Mouse (Mus musculus) liver, embryonic 11.5 days (tissue): ENCODE measurements around the gene Alox12. TPM values are rescaled to one million over a fixed set of nuclear protein-coding genes. Genes with fewer than 3 reads are reported as not detected.
A peak's percentile ranks its signal among the peaks of the same experiment; 100 is the strongest.

Experiments used
- ATAC-seq: fragments of 200-750 bp; cut with Nextera tagmentation; replicated peaks from 2 replicates; pipeline ENCODE4 v1.8.0; 2017; ENCODE audit warnings: moderate number of reproducible peaks, mild to moderate bottlenecking, moderate TSS enrichment, moderate library complexity; ENCODE audit not compliant: low FRiP score
- DNase-seq: peaks from one replicate; pipeline ENCODE4 v3.0.0-alpha.2; 2017; ENCODE audit warnings: low spot score
- H3K27ac ChIP-seq: fragments of 300-500 bp; sonication (generic); 2 replicates; pipeline ENCODE4 v1.5.1; 2014; ENCODE audit warnings: mild to moderate bottlenecking, low read depth, low read length, control low read depth
- H3K27me3 ChIP-seq: fragments of 300-500 bp; sonication (generic); replicated peaks from 2 replicates; pipeline ENCODE4 v1.6.1; 2014; ENCODE audit warnings: low read length, mixed read lengths; ENCODE audit not compliant: control insufficient read depth, insufficient read depth
- H3K36me3 ChIP-seq: fragments of 300-500 bp; sonication (generic); 2 replicates; pipeline ENCODE4 v1.6.1; 2014; ENCODE audit warnings: mild to moderate bottlenecking, low read length, moderate library complexity, mixed read lengths; ENCODE audit not compliant: control insufficient read depth, insufficient read depth
- H3K4me1 ChIP-seq: fragments of 300-500 bp; sonication (generic); replicated peaks from 2 replicates; pipeline ENCODE4 v1.6.1; 2014; ENCODE audit warnings: low read length, mixed read lengths; ENCODE audit not compliant: control insufficient read depth, insufficient read depth
- H3K4me2 ChIP-seq: fragments of 300-500 bp; sonication (generic); 2 replicates; pipeline ENCODE4 v1.6.1; 2014; ENCODE audit warnings: mild to moderate bottlenecking, control low read depth, moderate library complexity
- H3K4me3 ChIP-seq: fragments of 300-500 bp; sonication (generic); 2 replicates; pipeline ENCODE4 v1.5.1; 2014; ENCODE audit warnings: low read depth, low read length, control low read depth
- H3K9ac ChIP-seq: fragments of 300-500 bp; sonication (generic); 2 replicates; pipeline ENCODE4 v1.6.1; 2014; ENCODE audit warnings: low read depth, low read length, control low read depth
- H3K9me3 ChIP-seq: fragments of 300-500 bp; sonication (generic); 2 replicates; pipeline ENCODE4 v1.6.1; 2016; ENCODE audit warnings: low read length, inconsistent platforms, mixed read lengths; ENCODE audit not compliant: control insufficient read depth
- WGBS: fragments of 180-500 bp; shearing (Covaris S2); extraction: QIAGEN DNeasy Blood & Tissue Kit; methylation state at CpG from one replicate; pipeline ENCODE4 v1.1.7; 2014; 5-methylcytosine and 5-hydroxymethylcytosine counted together
- polyA plus RNA-seq: library from polyadenylated mRNA; unstranded; fragments of >200 nt; fragmentation: Nextera tagmentation; extraction: Ambion mirVana; gene quantifications from 2 replicates; pipeline ENCODE4 v1.2.1, GENCODE M21; 2014

Gene Alox12
- polyA plus RNA-seq, 1 experiment from 2014 or later, result 22.5 TPM

GRCm38 (mm10) chr11:70221603-70222500 lies 33.3 kb downstream of the Alox12 start:
- Histone ChIP-seq H3K4me2 (peak overlapping the region; percentile 98), H3K9me3 (no peaks in the 10 kb centered on the region), H3K36me3 (no peaks in the 10 kb centered on the region), H3K4me1 (peaks cover 25% of the 10 kb centered on the region), H3K9ac (peak overlapping the region; percentile 61), H3K27me3 (peaks cover 9% of the 10 kb centered on the region; the same call in 1 of the 2 replicates), H3K4me3 (peak overlapping the region; percentile 68), H3K27ac (peak overlapping the region; percentile 96)
- ATAC-seq (peak; percentile 90), DNase-seq (peak; percentile 61)
- WGBS, result 8% methylated on average over 14 of the region's 14 CpGs

DNA sequence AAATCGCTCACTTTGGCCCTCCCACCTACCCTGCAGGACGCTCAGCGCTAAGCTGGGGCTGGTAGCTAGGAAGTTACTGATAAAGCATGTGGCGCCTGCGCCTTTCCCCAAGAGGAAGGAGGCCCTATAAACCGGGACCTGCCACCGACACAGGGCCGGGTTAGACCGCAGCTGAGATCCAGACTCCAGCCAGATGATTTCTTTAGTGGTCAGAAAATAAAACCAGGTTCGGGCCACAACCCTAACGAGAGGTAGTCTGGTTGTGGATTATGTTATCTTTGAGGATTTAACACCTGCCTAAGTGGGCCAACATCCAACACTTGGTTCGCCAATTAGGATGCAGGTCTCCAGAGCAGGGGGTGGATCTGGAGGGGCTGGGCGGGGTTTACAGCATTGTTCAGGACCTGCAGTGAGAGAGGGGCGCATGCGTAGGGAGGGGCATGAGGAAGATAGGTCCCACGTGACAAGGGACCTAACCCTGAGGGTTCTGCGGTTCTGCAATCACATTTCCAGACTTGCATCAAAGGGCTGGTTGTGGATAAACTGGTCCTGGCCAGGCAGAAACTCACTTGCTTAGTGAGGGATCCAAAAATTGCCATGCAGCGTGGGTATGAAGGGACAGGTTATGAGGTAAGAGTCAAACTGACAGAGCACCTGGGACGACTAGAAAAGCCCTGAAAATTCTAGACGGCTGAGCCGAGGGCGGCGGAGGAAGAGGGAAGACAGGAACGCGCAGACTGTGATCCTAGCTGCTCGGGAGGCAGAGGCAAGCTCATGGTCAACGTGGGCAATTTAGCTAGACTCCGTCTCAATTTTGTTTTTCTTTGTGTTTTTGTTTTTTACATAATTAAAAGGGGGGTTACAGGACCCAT lies 34.2 kb downstream of the Alox12 start, which contains the start of gene Slc16a13:
Gene Slc16a13 (minus strand): TSS at position 334 of the 872 bp plus-strand sequence.
- Histone ChIP-seq H3K27me3 (peaks cover 8% of the 10 kb centered on the region), H3K27ac (peak within 1 kb of the TSS; percentile 96), H3K4me2 (peak within 1 kb of the TSS; percentile 98), H3K4me3 (peak within 1 kb of the TSS; percentile 68), H3K4me1 (peaks cover 21% of the 10 kb centered on the region), H3K9ac (peak within 1 kb of the TSS; percentile 82), H3K36me3 (no peaks in the 10 kb centered on the region), H3K9me3 (no peaks in the 10 kb centered on the region)
- peak; percentile 90 for ATAC-seq
- DNase-seq, result peak; percentile 94
- WGBS, result under 1% methylated on average over 28 of the region's 28 CpGs

DNA sequence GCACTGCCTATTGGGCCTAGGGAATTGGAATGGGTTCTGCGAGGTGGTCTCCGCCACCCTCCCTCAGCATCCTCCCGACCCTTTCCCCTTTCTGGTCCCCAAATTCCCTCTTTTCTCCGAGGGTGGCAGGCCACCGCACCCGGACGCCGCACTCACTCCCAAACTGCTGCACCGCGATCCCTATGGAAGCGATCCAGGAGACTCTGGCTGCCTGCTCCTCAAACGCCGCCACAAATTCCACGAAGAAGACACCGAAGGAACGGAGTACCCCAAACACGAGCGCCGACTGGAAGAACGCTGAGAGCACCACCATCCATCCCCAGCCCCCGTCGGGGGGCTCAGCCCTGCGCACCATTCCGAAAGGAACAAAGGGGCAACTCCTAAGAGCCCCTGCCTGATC lies 34.8 kb downstream of the Alox12 start:
- 2% methylated on average over 24 of the region's 24 CpGs for WGBS
- peak overlapping the region; percentile 82 for H3K9ac ChIP-seq
- H3K36me3 ChIP-seq, result no peaks in the 10 kb centered on the region
- peaks cover 15% of the 10 kb centered on the region for H3K27me3 ChIP-seq
- peak overlapping the region; percentile 68 for H3K4me3 ChIP-seq
- H3K4me2 ChIP-seq, result peak overlapping the region; percentile 98
- H3K9me3 ChIP-seq, result no peaks in the 10 kb centered on the region
- peaks cover 21% of the 10 kb centered on the region for H3K4me1 ChIP-seq
- H3K27ac ChIP-seq, result peak overlapping the region; percentile 96
- no peak for ATAC-seq
- DNase-seq, result no peak

GRCm38 (mm10) chr11:70219873-70220272 lies 35.3 kb downstream of the Alox12 start:
- ATAC-seq (no peak), DNase-seq (no peak)
- Histone ChIP-seq H3K4me2 (peak overlapping the region; percentile 98), H3K36me3 (no peaks in the 10 kb centered on the region), H3K9ac (peak overlapping the region; percentile 82), H3K27me3 (peaks cover 16% of the 10 kb centered on the region), H3K9me3 (no peaks in the 10 kb centered on the region), H3K4me1 (peaks cover 23% of the 10 kb centered on the region), H3K27ac (peak overlapping the region; percentile 96), H3K4me3 (peak overlapping the region; percentile 68)
- 60% methylated on average over 7 of the region's 7 CpGs for WGBS

GRCm38 (mm10) chr11:70218741-70219470 lies 36.2 kb downstream of the Alox12 start:
- 0 out of 2 replicates have a peak overlapping the region, but pooled peaks have one; percentile 18 for H3K9ac ChIP-seq
- H3K9me3 ChIP-seq, result no peaks in the 10 kb centered on the region
- H3K36me3 ChIP-seq, result no peaks in the 10 kb centered on the region
- peak overlapping the region; percentile 4; the same call in 1 of the 2 replicates for H3K4me3 ChIP-seq
- ATAC-seq (no peak), DNase-seq (no peak)
- WGBS, result 85% methylated on average over 15 of the region's 15 CpGs
- H3K4me1 ChIP-seq, result peaks cover 28% of the 10 kb centered on the region
- H3K27ac ChIP-seq, result peak overlapping the region; percentile 8; the same call in 1 of the 2 replicates
- H3K4me2 ChIP-seq, result peak overlapping the region; percentile 98
- peaks cover 26% of the 10 kb centered on the region for H3K27me3 ChIP-seq

DNA sequence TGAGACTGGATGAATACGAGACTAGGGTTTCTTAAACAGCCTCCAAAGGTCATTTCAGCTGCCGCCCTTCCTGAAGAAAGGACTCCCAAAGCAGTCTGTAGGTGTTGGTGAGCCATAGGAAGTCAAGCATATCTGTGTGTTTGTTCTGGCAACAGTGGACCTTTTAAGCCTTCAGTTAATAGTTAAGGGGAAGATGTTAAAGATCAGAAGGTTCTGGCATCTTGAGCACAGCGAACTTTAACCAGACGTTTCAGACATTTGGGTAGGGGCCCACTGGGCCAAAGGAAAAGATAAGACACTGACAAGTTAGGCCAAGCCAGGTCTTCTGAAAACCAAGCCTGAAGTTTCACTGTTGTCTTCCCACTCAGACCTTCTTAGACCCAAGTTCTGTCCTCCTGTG lies 37.1 kb downstream of the Alox12 start:
- Histone ChIP-seq H3K9me3 (no peaks in the 10 kb centered on the region), H3K4me1 (peaks cover 27% of the 10 kb centered on the region), H3K4me3 (no peak overlapping the region), H3K4me2 (no peak overlapping the region), H3K27me3 (peaks cover 34% of the 10 kb centered on the region), H3K9ac (no peak overlapping the region), H3K36me3 (no peaks in the 10 kb centered on the region), H3K27ac (no peak overlapping the region)
- ATAC-seq (no peak), DNase-seq (no peak)
- WGBS, result 78% methylated on average over 4 of the region's 4 CpGs

- peaks cover 17% of the 10 kb centered on the region for H3K4me1 ChIP-seq
- H3K4me3 ChIP-seq, result no peak overlapping the region
- DNase-seq, result no peak
- 75% methylated on average over 3 of the region's 3 CpGs for WGBS
- H3K9me3 ChIP-seq, result no peaks in the 10 kb centered on the region
- no peaks in the 10 kb centered on the region for H3K36me3 ChIP-seq
- no peak overlapping the region for H3K27ac ChIP-seq
- no peak overlapping the region for H3K4me2 ChIP-seq
- no peak for ATAC-seq
- peaks cover 38% of the 10 kb centered on the region for H3K27me3 ChIP-seq
- no peak overlapping the region for H3K9ac ChIP-seq
These were observed 39.0 kb downstream of the Alox12 start for GRCm38 (mm10) chr11:70216103-70216502.

DNA sequence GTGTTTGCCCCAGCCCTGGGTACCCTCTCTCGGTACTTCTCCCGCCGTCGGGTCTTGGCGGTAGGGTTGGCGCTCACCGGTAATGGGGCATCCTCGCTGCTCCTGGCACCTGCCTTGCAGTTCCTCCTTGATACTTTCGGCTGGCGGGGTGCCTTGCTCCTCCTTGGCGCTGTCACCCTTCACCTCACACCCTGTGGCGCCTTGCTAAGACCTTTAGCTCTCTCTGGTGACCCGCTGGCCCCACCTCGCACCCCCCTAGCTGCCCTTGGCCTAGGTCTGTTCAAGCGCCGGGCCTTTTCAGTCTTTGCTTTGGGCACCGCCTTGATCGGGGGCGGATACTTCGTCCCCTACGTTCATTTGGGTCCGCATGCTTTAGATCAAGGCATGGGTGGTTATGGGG lies 39.9 kb downstream of the Alox12 start:
- Histone ChIP-seq H3K4me3 (no peak overlapping the region), H3K27ac (no peak overlapping the region), H3K36me3 (no peaks in the 10 kb centered on the region), H3K4me2 (peak overlapping the region; percentile 73; the same call in 1 of the 2 replicates), H3K27me3 (peaks cover 38% of the 10 kb centered on the region), H3K9ac (no peak overlapping the region), H3K4me1 (peaks cover 17% of the 10 kb centered on the region), H3K9me3 (no peaks in the 10 kb centered on the region)
- WGBS, result 24% methylated on average over 22 of the region's 22 CpGs
- DNase-seq (no peak), ATAC-seq (no peak)
